Mouse (Mus musculus) layer of hippocampus, adult 2 months (tissue): Measurements from ENCODE around the gene Dab2ip. TPM values are rescaled to one million over a fixed set of nuclear protein-coding genes. Genes with fewer than 3 reads are reported as not detected.

Experiments used
- DNase-seq, 2 experiments: peaks; one replicate each; pipeline ENCODE4 v3.0.0; 2022; ENCODE audit warnings: low spot score in 2 of 2
- H3K27ac ChIP-seq: fragments of 200-600 bp; 2 replicates; pipeline ENCODE4 v1.8.1; 2022
- H3K4me3 ChIP-seq: fragments of 200-600 bp; 2 replicates; pipeline ENCODE4 v1.8.1; 2022; ENCODE audit warnings: mild to moderate bottlenecking
- CTCF ChIP-seq: fragments of 200-600 bp; conservative IDR thresholded peaks from 2 replicates; pipeline ENCODE4 v1.8.1; 2022; ENCODE audit warnings: antibody characterized with exemption, mild to moderate bottlenecking, moderate library complexity
- total RNA-seq, 2 experiments: library from RNA; stranded (reverse); gene quantifications; 2 replicates each; pipeline ENCODE4 v1.2.3; 2021

Gene Dab2ip
- total RNA-seq, 2 experiments from 2014 or later: 96.3 to 103 TPM

DNA sequence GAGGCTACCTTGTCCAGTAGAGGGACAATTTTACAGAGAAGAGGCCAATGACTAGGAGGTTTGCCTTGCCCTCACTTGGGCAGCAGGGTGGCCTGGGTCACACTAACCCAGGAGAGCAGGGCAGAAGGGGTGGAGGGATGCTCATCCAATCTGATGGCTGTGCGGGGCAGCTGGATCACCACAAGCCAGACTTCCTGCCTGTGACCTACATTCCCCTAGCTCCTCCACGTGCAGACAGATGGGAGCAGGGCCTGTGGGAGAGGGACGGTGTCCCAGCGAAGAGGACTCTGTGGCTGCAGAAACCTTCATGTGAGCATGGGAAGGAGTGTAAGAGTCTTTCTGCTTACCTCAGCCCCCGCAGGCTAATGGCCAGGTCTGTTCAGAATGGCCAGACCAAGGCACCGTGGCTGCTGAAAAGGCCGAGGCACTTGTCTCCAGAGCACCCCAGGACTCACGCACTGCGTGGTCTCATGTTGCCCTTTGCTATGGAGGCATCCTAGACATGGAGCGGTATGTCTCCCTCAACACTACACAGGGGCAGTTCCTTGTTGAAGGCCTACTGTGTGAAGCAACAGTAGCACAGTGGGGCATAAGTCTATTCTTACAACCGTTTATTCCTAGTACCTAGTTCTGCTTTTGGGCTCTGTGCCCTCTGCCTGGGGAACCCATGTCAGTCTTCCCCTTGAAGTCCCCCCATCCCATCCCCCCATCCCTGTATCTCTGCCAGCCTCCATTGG is 9.1 kb downstream of the Dab2ip start:
- DNase-seq: no peak

DNA sequence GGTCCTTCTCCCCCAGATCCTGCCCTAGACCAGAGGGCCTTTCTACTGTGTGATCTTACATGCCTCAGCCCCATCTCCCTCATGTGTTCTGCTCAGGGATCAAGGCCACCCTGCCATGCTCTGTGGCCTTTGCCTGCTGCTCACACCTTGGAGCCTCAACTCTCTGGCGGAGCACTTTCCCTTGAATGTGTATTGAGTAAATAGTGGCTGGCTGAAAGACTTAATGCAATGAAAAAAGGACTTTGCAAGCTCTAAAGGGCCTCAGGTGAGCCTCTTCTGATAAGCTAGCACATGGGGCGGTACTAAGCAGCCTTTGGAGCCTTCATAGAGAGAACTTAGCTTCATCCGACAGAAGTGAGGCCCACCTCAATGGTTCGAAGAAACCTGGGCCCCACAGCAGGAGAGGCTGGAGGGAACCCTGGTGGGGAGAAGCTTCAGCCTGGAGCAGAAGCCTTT is 9.7 kb downstream of the Dab2ip start:
- H3K4me3 ChIP-seq: no peak overlapping the region
- TF ChIP-seq CTCF: no peak
- no peak overlapping the region for H3K27ac ChIP-seq
- no peak for DNase-seq

More for the DNA sequence above, 9.1 kb downstream of the Dab2ip start:
- Histone ChIP-seq H3K4me3 (no peak overlapping the region), H3K27ac (no peak overlapping the region)
- no peak for TF ChIP-seq CTCF

DNA sequence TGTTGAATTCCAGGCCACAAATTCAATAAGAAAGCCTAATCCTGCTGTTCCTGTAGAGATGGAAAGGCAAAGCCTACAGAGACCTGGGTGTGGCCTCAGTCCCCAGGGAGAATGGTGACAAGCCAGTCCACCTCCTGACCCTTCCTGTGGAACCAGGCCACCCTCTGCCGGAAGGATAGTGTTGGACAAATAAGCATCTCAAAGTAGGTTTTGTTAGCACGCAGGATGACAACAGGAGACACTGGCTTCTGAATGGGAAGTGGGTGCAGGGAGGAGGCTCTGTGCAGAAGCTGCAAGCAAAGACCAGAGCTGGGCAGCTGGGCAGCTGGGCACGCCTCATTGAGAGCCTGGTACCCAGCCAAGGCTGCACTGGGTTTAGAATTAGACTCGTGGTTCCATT is 12.7 kb downstream of the Dab2ip start:
- DNase-seq: no peak
- Histone ChIP-seq H3K4me3 (no peak overlapping the region), H3K27ac (no peak overlapping the region)
- no peak for TF ChIP-seq CTCF

DNA sequence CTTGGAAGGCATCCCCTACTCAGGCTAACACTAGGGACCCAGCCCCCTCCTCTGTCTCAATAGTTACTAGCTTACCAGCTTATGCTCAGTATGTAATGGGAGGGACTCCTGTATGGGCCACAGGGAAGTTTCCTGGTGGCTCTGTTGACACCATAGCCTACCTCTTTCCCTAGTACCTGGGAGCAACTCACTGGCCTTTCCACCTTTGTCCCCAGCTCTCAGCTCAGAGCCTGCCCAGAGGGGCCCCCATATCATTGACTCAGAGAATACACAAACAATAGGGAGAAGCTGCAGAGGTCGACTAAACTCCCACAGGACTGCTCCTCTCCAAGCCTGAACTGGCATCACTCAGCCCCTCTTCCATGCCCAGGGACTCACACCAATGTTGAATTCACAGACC is 16.6 kb downstream of the Dab2ip start:
- TF ChIP-seq CTCF: no peak
- no peak overlapping the region for H3K27ac ChIP-seq

DNA sequence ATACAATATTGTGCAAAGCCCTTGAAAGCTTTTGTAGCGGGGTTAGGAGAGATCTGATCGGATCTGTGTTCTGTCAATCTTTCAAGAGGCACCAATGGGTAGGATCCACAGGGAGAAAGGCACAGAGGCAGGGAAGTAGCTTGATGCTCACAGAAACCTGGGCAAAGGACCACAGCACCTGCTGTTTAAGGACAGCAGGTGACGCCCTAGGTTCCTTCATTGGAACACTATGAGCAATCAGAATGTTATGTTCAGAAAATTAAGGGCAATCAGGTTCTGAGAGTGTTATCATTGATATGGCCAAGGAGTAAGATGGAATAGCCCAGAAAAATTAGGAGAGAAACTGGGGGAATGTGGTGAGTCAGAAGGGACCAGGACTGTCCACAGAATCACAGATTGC is 18.6 kb downstream of the Dab2ip start:
- DNase-seq: no peak
- TF ChIP-seq CTCF: no peak
- Histone ChIP-seq H3K4me3 (no peak overlapping the region), H3K27ac (no peak overlapping the region)

More for the DNA sequence above, 16.6 kb downstream of the Dab2ip start:
- DNase-seq: no peak
- no peak overlapping the region for H3K4me3 ChIP-seq

DNA sequence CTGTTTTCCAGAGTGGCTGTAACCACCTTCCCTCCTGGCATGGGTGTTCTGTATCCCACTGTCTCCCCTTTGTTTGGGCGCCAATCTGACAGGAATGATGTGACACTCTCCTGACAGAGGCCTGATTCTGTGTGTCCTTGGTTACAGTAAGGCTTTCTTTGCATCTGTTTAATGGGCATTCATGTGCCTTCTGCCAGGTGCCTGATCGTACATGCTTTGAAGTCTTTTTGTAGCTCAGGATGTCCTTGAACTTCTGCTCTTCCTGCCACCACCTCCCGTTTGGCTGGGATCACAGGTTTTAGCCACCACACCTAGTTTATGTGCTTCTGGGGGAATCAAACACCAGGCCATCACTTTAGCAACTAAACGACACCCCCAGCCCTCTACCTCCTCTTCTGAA is 22.0 kb downstream of the Dab2ip start:
- no peak for DNase-seq
- Histone ChIP-seq H3K27ac (no peak overlapping the region), H3K4me3 (no peak overlapping the region)
- TF ChIP-seq CTCF: no peak

DNA sequence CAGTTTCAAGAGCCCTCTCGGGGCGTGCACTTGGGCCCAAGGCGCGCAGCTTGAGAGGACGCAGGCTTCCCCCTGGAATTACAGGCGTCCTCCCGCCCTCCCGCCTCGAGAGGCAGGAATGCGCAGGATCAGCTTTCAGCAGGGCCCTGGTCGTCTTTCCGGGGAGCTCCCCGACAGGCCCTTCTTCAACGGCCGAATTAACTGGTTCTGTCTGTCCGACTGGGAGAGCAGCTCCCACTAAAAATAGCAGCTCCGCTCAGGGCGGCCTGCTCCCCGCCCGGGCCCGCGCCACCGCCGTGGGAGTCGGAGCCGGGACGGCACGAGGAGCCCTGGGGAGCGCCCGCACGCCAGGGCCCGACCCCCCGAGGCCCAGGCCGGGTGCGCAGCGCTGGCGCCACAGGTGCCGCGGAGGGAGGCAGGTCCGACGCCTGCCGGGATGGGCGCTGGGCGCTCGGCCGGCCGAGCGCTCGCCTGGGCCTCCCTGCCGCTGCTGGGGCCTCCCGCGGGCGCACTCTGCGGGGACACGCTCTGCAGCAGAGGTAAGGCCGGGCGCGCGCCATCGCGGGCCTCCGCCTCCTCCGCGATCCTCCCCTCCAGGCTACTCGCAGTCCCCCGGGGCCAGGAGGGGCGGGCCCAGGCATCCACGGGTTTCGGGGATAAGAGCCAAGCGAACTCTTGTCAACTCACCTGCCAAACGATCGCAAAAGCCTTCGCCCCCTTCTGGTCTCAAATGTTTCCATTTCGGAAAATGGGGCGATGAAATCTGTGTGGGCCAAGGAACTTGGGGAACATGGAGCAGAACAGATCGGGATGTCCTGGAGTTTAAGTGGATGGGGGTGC is 23.7 kb downstream of the Dab2ip start:
- no peak; the same call in none of the 2 replicates for TF ChIP-seq CTCF
- DNase-seq: no peak
- H3K4me3 ChIP-seq: peak overlapping the region; percentile 51
- peak overlapping the region; percentile 37; the same call in 1 of the 2 replicates for H3K27ac ChIP-seq

DNA sequence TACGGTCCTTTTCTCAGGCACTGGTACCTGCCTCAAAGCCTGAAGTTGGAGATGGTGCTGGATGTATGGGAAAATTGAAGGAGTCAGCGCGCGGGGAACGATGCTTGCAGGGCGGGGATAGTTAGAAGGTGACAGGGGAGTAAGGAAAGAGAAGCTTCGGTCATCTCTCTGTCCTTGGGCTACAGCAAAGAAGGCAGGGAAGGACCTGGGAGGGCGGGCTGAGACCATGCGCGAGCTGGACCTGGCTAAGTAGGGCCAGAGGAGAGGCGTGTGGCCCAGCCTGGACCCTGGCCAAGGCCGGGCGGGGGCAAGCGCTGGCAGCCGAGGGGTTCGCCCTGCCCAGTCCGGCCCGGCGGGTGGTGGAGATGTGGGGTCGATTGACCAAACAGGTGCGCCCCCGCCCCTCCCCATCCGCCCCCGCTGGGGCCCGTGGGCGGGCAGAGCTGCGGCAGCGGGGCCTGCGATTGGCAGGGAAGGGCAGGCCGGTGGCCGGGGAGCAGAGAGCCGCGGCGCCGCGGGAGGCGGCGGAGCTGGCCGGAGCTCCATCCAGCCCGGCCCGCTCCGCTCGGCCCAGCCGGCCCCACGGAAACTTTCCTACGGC is 24.4 kb downstream of the Dab2ip start:
- DNase-seq: peak; percentile 30 to 57
- Histone ChIP-seq H3K4me3 (peak overlapping the region; percentile 51), H3K27ac (peak overlapping the region; percentile 37; the same call in 1 of the 2 replicates)
- TF ChIP-seq CTCF: no peak

DNA sequence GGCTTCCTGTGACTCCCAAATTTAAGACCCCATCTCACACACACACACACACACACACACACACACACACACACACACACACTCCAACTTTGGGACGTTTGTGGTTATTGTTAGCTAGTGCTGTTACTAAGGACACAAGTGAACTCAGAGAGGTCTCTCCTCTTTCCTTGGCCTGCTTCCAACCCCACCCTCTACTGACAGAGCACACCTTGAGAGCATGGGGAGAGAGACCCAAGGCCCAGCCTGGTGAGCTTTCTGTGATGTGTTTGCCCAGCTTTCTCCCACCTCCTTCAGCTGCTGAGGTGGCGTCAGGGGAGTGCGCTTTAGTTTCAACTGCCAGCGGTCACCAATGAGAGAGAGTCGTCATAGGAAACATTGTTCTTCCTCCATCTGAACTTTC is 25.3 kb downstream of the Dab2ip start:
- no peak overlapping the region for H3K4me3 ChIP-seq
- DNase-seq: no peak

DNA sequence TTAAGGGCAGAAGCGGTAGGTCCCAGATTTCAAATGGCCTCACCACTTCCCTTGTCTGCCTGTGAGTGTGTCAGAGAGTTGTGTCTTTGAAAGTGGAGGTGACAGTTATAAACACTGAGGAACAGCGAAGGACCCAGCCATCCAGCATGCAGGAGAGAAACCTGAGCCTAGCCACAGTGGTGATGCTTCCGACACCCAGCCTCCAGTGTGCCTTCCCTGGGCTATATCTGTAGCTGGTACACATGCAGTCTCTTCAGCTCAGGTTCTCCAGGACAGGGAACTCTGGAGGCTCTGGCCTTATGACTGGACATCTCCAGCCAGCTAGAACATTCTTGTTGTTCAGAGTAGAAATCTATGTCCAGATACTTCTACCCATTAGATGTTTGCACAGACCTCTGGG is 25.9 kb downstream of the Dab2ip start:
- TF ChIP-seq CTCF: no peak
- no peak for DNase-seq
- Histone ChIP-seq H3K27ac (no peak overlapping the region), H3K4me3 (no peak overlapping the region)

More for the DNA sequence above, 25.3 kb downstream of the Dab2ip start:
- H3K27ac ChIP-seq: no peak overlapping the region
- TF ChIP-seq CTCF: no peak

DNA sequence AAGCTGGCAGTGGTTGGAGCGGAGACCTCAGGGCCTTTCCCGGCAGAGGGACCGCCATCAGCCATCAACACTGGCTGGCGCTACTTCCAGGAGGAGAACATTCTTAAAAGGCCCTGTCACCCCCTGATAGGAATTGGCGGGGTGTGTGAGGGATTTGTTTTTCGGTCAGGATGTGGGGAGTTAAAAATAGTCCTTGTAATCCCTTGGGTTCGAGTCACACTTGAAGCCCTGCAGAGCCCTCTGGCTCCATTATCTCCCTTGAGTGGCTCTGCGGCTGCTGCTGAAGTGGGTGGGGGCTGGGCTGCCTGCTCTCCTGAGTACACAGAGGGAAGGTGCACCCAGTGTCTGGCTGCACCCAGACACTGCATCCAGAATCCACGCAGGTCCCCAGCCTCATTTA is 30.3 kb downstream of the Dab2ip start:
- H3K27ac ChIP-seq: no peak overlapping the region
- TF ChIP-seq CTCF: no peak
- no peak for DNase-seq
- no peak overlapping the region for H3K4me3 ChIP-seq

DNA sequence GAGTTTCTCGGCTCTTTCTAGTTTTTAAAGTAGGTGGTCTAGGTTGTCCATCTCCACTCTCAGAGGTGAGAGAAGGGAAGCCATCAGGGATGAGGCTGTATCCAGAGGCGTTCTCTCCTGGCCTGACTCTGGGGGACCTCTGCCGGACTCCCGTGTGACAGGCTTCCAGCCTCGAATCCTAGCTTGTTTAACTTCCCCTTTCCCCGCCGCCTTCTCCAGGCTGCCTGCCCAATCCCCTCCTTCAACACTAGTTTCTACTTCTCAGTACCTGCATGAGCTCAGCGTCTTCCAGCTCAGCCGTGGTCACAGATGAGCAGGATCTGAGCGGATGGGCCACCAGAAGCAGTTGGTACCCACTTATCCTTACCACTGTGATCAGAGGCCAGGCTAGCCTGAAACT is 31.3 kb downstream of the Dab2ip start:
- DNase-seq: no peak
- TF ChIP-seq CTCF: no peak
- Histone ChIP-seq H3K4me3 (no peak overlapping the region), H3K27ac (no peak overlapping the region)

DNA sequence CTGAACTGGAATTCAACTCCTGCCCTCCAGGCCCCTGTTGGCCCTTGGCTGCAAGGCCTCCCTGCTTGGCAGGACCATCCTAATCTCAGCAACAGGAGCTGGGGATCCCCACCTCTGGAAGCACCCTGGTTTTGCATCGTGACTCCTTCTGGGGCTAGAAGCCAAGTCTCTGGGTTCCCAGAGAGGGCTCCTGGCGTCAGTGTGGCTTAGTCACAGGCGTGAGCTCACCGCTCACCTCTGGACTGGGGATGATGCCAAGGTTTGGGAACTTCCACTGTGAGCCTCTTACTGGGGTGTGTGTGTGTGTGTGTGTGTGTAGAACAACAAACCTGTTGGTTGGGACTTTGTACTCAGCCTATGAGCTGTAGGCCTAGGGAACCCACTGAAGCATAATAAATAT is 31.7 kb downstream of the Dab2ip start:
- no peak overlapping the region for H3K4me3 ChIP-seq
- H3K27ac ChIP-seq: no peak overlapping the region
- no peak for DNase-seq
- no peak for TF ChIP-seq CTCF
